Mouse (Mus musculus) intestine, postnatal 0 days (tissue): ENCODE measurements around the gene Tulp2. TPM values are rescaled to one million over a fixed set of nuclear protein-coding genes. Genes with fewer than 3 reads are reported as not detected.

Source experiments
- ATAC-seq: fragments of 200-750 bp; cut with Nextera tagmentation; 2 replicates; pipeline ENCODE4 v1.8.0; 2017; ENCODE audit warnings: mild to moderate bottlenecking, moderate TSS enrichment, moderate library complexity
- H3K27ac ChIP-seq: fragments of 300-500 bp; sonication (generic); 2 replicates; pipeline ENCODE4 v1.5.1; 2014; ENCODE audit warnings: mild to moderate bottlenecking, low read depth, low read length, moderate library complexity
- H3K27me3 ChIP-seq: fragments of 300-500 bp; sonication (generic); replicated peaks from 2 replicates; pipeline ENCODE4 v1.6.1; 2014; ENCODE audit warnings: low read length, mixed read lengths; ENCODE audit not compliant: control insufficient read depth, insufficient read depth
- H3K36me3 ChIP-seq: fragments of 300-500 bp; sonication (generic); 2 replicates; pipeline ENCODE4 v1.6.1; 2014; ENCODE audit warnings: mild to moderate bottlenecking, moderate library complexity; ENCODE audit not compliant: control insufficient read depth, insufficient read depth
- H3K4me1 ChIP-seq: fragments of 300-500 bp; sonication (generic); replicated peaks from 2 replicates; pipeline ENCODE4 v1.6.1; 2014; ENCODE audit warnings: antibody characterized with exemption, low read length, mixed read lengths; ENCODE audit not compliant: control insufficient read depth, insufficient read depth
- H3K4me2 ChIP-seq: fragments of 300-500 bp; sonication (generic); replicated peaks from 2 replicates; pipeline ENCODE4 v1.6.1; 2014; ENCODE audit warnings: low read depth, mild to moderate bottlenecking, moderate library complexity
- H3K4me3 ChIP-seq: fragments of 300-500 bp; sonication (generic); 2 replicates; pipeline ENCODE4 v1.5.1; 2014; ENCODE audit warnings: low read depth, low read length
- H3K9ac ChIP-seq: fragments of 300-500 bp; sonication (generic); 2 replicates; pipeline ENCODE4 v1.6.1; 2014; ENCODE audit warnings: mild to moderate bottlenecking, low read depth, low read length
- H3K9me3 ChIP-seq: fragments of 300-500 bp; sonication (generic); 2 replicates; pipeline ENCODE4 v1.6.1; 2016; ENCODE audit warnings: mixed run types; ENCODE audit not compliant: control insufficient read depth
- CTCF ChIP-seq: sonication (generic); IDR thresholded peaks from 2 replicates; pipeline ENCODE4 v1.5.1; 2016; ENCODE audit warnings: low read depth, mild to moderate bottlenecking, control low read depth, antibody characterized with exemption, moderate library complexity
- WGBS: fragments of 180-500 bp; shearing (Covaris S2); extraction: QIAGEN DNeasy Blood & Tissue Kit; methylation state at CpG from one replicate; pipeline ENCODE4 v1.1.7; 2014; 5-methylcytosine and 5-hydroxymethylcytosine counted together
- polyA plus RNA-seq: library from polyadenylated mRNA; unstranded; fragments of >200 nt; fragmentation: Nextera tagmentation; extraction: Ambion mirVana; gene quantifications from 2 replicates; pipeline ENCODE4 v1.2.1, GENCODE M21; 2015

Gene Tulp2
- polyA plus RNA-seq, 1 experiment from 2014 or later = 0.78 TPM

GRCm38 (mm10) chr7:45538163-45539041, 56.7 kb downstream of the Tulp2 start:
- Histone ChIP-seq H3K9me3 (no peaks in the 10 kb centered on the region), H3K9ac (peak overlapping the region; percentile 48), H3K4me2 (peak overlapping the region; percentile 88), H3K4me3 (peak overlapping the region; percentile 49), H3K4me1 (no peaks in the 10 kb centered on the region), H3K36me3 (no peaks in the 10 kb centered on the region), H3K27ac (no peak overlapping the region), H3K27me3 (no peaks in the 10 kb centered on the region)
- peak; percentile 72 for ATAC-seq
- TF ChIP-seq CTCF = peak; percentile 65
- 4% methylated on average over 29 of the region's 29 CpGs for WGBS

DNA sequence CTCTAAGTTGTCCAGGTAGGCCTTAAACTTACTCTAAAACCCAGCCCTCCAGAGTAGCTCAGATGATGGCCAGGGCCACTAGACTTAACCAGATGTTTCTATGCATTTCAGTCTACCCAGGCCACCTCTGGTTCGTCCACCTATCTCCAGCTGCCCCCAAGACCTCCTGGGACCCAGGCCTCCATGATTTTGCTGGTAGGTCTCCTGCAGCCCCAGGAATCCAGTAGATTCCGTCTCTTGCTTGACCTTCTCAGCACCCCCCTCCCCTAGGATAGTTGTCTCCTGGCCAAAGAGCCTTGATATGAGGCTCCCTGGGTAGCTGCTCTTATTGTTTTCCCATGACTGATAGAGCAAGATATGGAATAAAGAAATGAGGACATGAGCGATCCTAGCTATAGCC, 57.4 kb downstream of the Tulp2 start:
- peak; percentile 3; the same call in 1 of the 2 replicates for ATAC-seq
- Histone ChIP-seq H3K36me3 (no peaks in the 10 kb centered on the region), H3K27ac (no peak overlapping the region), H3K4me3 (no peak overlapping the region), H3K27me3 (no peaks in the 10 kb centered on the region), H3K9ac (no peak overlapping the region), H3K9me3 (no peaks in the 10 kb centered on the region), H3K4me1 (no peaks in the 10 kb centered on the region), H3K4me2 (peak overlapping the region; percentile 88; the same call in 1 of the 2 replicates)
- TF ChIP-seq CTCF = no peak
- WGBS = 76% methylated on average over 3 of the region's 3 CpGs

DNA sequence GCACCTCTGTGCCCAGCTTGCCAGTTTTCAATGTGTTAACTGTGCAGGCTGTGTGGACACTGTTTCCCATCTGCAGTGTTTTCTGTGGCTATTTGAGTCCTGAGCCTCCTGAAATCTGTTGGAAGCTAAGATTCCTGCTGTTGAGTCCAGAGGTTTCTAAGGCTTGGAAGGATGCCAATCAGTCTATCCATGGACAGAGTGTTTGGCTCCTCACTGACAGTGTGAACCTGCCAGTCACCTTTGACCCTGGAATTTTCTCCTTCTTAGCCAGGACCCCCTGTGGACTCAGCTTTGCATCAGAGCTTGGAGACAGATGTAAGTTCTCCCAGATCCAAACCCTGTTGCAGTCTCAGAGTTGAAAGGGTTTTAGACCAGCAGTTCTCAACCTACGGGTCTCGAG, 58.5 kb downstream of the Tulp2 start:
- Histone ChIP-seq H3K9me3 (no peaks in the 10 kb centered on the region), H3K9ac (no peak overlapping the region), H3K4me3 (no peak overlapping the region), H3K4me2 (no peak overlapping the region), H3K27ac (no peak overlapping the region), H3K27me3 (no peaks in the 10 kb centered on the region), H3K4me1 (no peaks in the 10 kb centered on the region), H3K36me3 (no peaks in the 10 kb centered on the region)
- TF ChIP-seq CTCF = no peak
- WGBS = 68% methylated on average over 2 of the region's 2 CpGs
- no peak for ATAC-seq

DNA sequence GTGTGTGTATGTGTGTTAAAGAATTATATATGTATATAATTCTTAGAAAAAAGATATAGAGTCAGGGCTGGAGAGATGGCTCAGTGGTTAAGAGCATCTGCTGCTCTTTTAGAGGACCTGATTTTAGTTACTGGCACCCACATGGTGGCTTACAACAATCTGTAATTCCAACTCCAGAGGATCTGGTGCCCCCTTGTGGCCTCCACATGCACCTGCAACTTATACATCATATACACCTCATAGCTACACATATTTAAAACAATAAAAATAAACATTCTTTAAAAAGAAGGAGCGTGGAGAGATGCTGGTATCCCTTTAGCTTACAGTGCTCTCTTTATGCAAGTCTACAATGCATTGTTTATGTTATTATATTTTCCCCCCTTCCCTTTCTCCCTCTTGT, 62.8 kb downstream of the Tulp2 start:
- 97% methylated on average over 1 of the region's 1 CpGs for WGBS
- no peaks in the 10 kb centered on the region for H3K4me1 ChIP-seq
- ATAC-seq = no peak
- H3K27ac ChIP-seq = no peak overlapping the region
- no peaks in the 10 kb centered on the region for H3K9me3 ChIP-seq
- H3K27me3 ChIP-seq = no peaks in the 10 kb centered on the region
- H3K4me2 ChIP-seq = no peak overlapping the region
- no peak overlapping the region for H3K9ac ChIP-seq
- H3K4me3 ChIP-seq = no peak overlapping the region
- H3K36me3 ChIP-seq = no peaks in the 10 kb centered on the region
- TF ChIP-seq CTCF = peak; percentile 32

- no peak for ATAC-seq
- no peaks in the 10 kb centered on the region for H3K36me3 ChIP-seq
- WGBS = 89% methylated on average over 16 of the region's 16 CpGs
Measured at GRCm38 (mm10) chr7:45549641-45550436, 68.2 kb downstream of the Tulp2 start.

GRCm38 (mm10) chr7:45550821-45551511, 69.3 kb downstream of the Tulp2 start:
- H3K9me3 ChIP-seq = no peaks in the 10 kb centered on the region
- WGBS = 72% methylated on average over 11 of the region's 11 CpGs
- no peak for TF ChIP-seq CTCF
- H3K4me1 ChIP-seq = no peaks in the 10 kb centered on the region
- H3K27ac ChIP-seq = no peak overlapping the region
- H3K4me2 ChIP-seq = no peak overlapping the region
- H3K36me3 ChIP-seq = no peaks in the 10 kb centered on the region
- no peak overlapping the region for H3K4me3 ChIP-seq
- no peaks in the 10 kb centered on the region for H3K27me3 ChIP-seq
- no peak overlapping the region for H3K9ac ChIP-seq
- no peak for ATAC-seq

More at GRCm38 (mm10) chr7:45549641-45550436, 68.2 kb downstream of the Tulp2 start:
- Histone ChIP-seq H3K27ac (no peak overlapping the region), H3K4me3 (no peak overlapping the region), H3K4me2 (no peak overlapping the region), H3K9me3 (no peaks in the 10 kb centered on the region), H3K9ac (no peak overlapping the region; the same call in 1 of the 2 replicates), H3K27me3 (no peaks in the 10 kb centered on the region), H3K4me1 (no peaks in the 10 kb centered on the region)
- TF ChIP-seq CTCF = no peak
